Mouse (Mus musculus): ENCODE measurements around the gene Eif3d.

Gene Eif3d

GRCm38 (mm10) chr15:77981181-77981680 is 10.6 kb upstream of the Eif3d start:
- Histone ChIP-seq H3K4me3 (replicated peaks; ENCODE audit: low read length) (no peak overlapping the region), H3K9me3 (ENCODE audit: low read length) (no peaks in the 10 kb centered on the region), H3K27me3 (ENCODE audit: insufficient read depth, low read length) (peaks cover 22% of the 10 kb centered on the region), H3K36me3 (ENCODE audit: insufficient read depth, low read length) (no peaks in the 10 kb centered on the region), H3K4me1 (replicated peaks; ENCODE audit: low read depth, low read length) (peaks cover 5% of the 10 kb centered on the region; the same call in 1 of the 2 replicates)
- no peak for TF ChIP-seq CTCF (conservative IDR thresholded peaks at IDR 0.05; ENCODE audit: low read length)

DNA sequence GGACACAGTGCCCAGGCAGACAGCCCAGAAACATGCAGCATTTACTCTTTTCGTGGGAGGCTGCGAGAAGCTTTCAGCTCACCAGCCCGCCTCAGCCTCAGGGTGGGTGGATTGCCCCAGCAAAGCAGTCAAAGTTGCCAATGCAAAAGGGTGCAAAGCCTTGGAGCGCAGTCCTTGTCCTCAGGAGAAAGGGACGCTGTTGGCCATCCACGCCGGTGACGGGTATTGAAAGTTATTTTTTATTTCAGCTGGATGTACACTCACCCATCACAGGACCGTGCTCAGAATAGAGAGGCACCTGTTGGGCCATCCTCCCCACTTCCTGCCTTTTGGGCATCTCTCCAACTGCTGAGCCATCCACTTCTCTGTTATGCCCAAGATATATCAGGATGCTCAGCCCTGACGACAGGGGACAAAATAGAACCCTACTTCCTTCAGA is 8.8 kb upstream of the Eif3d start:
- TF ChIP-seq NANOG (IDR thresholded peaks at IDR 0.05; ENCODE audit: borderline replicate concordance, low read length) (no peak), CTCF (conservative IDR thresholded peaks at IDR 0.05; ENCODE audit: low read length) (no peak)

DNA sequence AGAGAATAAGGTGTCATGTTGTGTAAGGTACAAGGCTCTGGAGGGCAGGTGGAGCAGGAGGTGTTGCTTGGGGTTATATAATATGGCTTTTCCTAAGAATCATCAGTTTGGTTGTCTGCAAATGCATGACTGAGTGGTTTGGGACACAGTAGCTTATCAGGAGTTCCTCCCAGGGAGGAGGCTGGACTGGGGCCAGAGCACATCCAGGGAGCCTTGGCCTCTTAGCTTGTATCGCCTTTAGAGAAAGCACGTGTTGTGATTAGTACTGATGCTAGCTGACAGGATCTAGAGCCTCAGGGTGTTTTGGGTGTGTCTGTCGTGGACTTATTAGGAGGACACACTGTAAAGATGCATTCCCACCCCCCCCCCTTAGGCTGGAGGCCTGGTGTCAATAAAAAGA is 7.0 kb upstream of the Eif3d start:
- peaks cover 8% of the 10 kb centered on the region for H3K4me1 ChIP-seq (replicated peaks; ENCODE audit: low read depth, low read length)
- no peak overlapping the region for H3K4me3 ChIP-seq (replicated peaks; ENCODE audit: low read length)
- H3K36me3 ChIP-seq (ENCODE audit: insufficient read depth, low read length): no peaks in the 10 kb centered on the region
- H3K9me3 ChIP-seq (ENCODE audit: low read length): no peaks in the 10 kb centered on the region
- peaks cover 4% of the 10 kb centered on the region; the same call in 1 of the 2 replicates for H3K27me3 ChIP-seq (ENCODE audit: insufficient read depth, low read length)
- TF ChIP-seq CTCF (conservative IDR thresholded peaks at IDR 0.05; ENCODE audit: low read length) (no peak), NANOG (IDR thresholded peaks at IDR 0.05; ENCODE audit: borderline replicate concordance, low read length) (no peak), POU5F1 (IDR thresholded peaks at IDR 0.05; ENCODE audit: borderline replicate concordance, low read length) (no peak)

More for the DNA sequence above, 8.8 kb upstream of the Eif3d start:
- Histone ChIP-seq H3K4me3 (replicated peaks; ENCODE audit: low read length) (no peak overlapping the region), H3K36me3 (ENCODE audit: insufficient read depth, low read length) (no peaks in the 10 kb centered on the region), H3K27me3 (ENCODE audit: insufficient read depth, low read length) (peaks cover 11% of the 10 kb centered on the region), H3K9me3 (ENCODE audit: low read length) (no peaks in the 10 kb centered on the region), H3K4me1 (replicated peaks; ENCODE audit: low read depth, low read length) (peaks cover 5% of the 10 kb centered on the region; the same call in 1 of the 2 replicates)

GRCm38 (mm10) chr15:77974165-77974841 is 3.7 kb upstream of the Eif3d start:
- no peaks in the 10 kb centered on the region for H3K27me3 ChIP-seq (ENCODE audit: insufficient read depth, low read length)
- no peak overlapping the region for H3K4me3 ChIP-seq (replicated peaks; ENCODE audit: low read length)
- TF ChIP-seq CTCF (conservative IDR thresholded peaks at IDR 0.05; ENCODE audit: low read length): no peak
- no peak for TF ChIP-seq POU5F1 (IDR thresholded peaks at IDR 0.05; ENCODE audit: borderline replicate concordance, low read length)
- TF ChIP-seq NANOG (IDR thresholded peaks at IDR 0.05; ENCODE audit: borderline replicate concordance, low read length): no peak
- H3K4me1 ChIP-seq (replicated peaks; ENCODE audit: low read depth, low read length): peaks cover 23% of the 10 kb centered on the region
- no peaks in the 10 kb centered on the region for H3K9me3 ChIP-seq (ENCODE audit: low read length)
- peaks cover 1% of the 10 kb centered on the region for H3K36me3 ChIP-seq (ENCODE audit: insufficient read depth, low read length)

DNA sequence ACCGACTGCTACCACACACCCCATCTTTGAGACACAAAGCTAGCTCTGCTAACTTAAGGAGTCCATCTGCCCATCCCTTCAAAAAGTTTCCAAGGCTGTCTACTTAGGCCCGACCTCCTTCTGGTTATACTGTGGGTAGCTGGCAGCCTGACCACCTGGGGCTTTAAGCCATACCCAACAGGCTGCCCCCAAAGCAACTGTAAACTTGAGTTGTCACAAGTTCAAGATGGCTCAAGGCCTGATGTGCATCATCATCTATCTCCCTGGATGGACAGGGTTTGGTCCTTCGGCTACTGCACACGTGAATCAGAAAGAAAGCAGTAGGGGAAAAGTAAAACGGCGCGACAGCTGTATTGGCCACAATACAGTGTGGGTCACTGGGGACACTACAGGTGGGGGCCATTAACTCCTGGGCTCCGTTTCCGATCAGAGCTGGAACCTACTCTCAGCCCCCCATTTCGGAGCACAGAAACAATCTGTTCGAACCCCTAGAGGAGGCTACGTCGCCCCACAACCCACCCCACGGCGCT is 608 bp downstream of the Eif3d start:
- Histone ChIP-seq H3K27me3 (ENCODE audit: insufficient read depth, low read length) (no peaks in the 10 kb centered on the region), H3K9me3 (ENCODE audit: low read length) (no peaks in the 10 kb centered on the region), H3K4me3 (replicated peaks; ENCODE audit: low read length) (peak overlapping the region; percentile 99), H3K4me1 (replicated peaks; ENCODE audit: low read depth, low read length) (peaks cover 63% of the 10 kb centered on the region), H3K36me3 (ENCODE audit: insufficient read depth, low read length) (peaks cover 44% of the 10 kb centered on the region)
- TF ChIP-seq NANOG (IDR thresholded peaks at IDR 0.05; ENCODE audit: borderline replicate concordance, low read length): no peak
- no peak for TF ChIP-seq CTCF (conservative IDR thresholded peaks at IDR 0.05; ENCODE audit: low read length)
- no peak for TF ChIP-seq POU5F1 (IDR thresholded peaks at IDR 0.05; ENCODE audit: borderline replicate concordance, low read length)

- no peaks in the 10 kb centered on the region for H3K9me3 ChIP-seq (ENCODE audit: low read length)
- TF ChIP-seq NANOG (IDR thresholded peaks at IDR 0.05; ENCODE audit: borderline replicate concordance, low read length): no peak
- no peak; the same call in 1 of the 2 replicates for TF ChIP-seq CTCF (conservative IDR thresholded peaks at IDR 0.05; ENCODE audit: low read length)
- no peak for TF ChIP-seq POU5F1 (IDR thresholded peaks at IDR 0.05; ENCODE audit: borderline replicate concordance, low read length)
- H3K4me3 ChIP-seq (replicated peaks; ENCODE audit: low read length): no peak overlapping the region
- peaks cover 79% of the 10 kb centered on the region for H3K4me1 ChIP-seq (replicated peaks; ENCODE audit: low read depth, low read length)
- H3K27me3 ChIP-seq (ENCODE audit: insufficient read depth, low read length): no peaks in the 10 kb centered on the region
- H3K36me3 ChIP-seq (ENCODE audit: insufficient read depth, low read length): peaks cover 93% of the 10 kb centered on the region
Observed at GRCm38 (mm10) chr15:77965117-77965528, 5.5 kb downstream of the Eif3d start.

DNA sequence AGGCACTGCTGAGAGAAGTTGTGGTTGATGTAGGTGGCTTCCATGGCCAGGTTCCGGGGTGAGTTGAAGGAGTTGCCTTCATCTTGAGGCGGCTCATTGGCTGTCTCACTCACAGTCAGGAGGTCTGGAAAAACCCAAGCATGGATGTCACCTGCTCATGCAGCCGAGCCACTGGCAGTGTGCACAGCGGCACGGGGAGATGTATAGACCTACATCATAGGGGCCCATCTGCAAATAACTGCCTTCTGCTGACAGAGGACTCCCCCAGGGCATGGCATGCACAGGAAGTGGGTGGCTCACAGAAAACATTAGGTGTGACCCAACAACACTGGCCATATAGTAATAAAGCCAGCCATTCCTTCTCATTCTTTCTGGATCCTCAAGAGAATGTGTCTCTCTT is 8.2 kb downstream of the Eif3d start:
- no peak overlapping the region for H3K4me3 ChIP-seq (replicated peaks; ENCODE audit: low read length)

GRCm38 (mm10) chr15:77960693-77961092 is 9.9 kb downstream of the Eif3d start:
- H3K9me3 ChIP-seq (ENCODE audit: low read length): no peaks in the 10 kb centered on the region
- peaks cover 81% of the 10 kb centered on the region for H3K4me1 ChIP-seq (replicated peaks; ENCODE audit: low read depth, low read length)
- TF ChIP-seq CTCF (conservative IDR thresholded peaks at IDR 0.05; ENCODE audit: low read length) (no peak), NANOG (IDR thresholded peaks at IDR 0.05; ENCODE audit: borderline replicate concordance, low read length) (no peak), POU5F1 (IDR thresholded peaks at IDR 0.05; ENCODE audit: borderline replicate concordance, low read length) (no peak)
- no peak overlapping the region for H3K4me3 ChIP-seq (replicated peaks; ENCODE audit: low read length)
- peaks cover 81% of the 10 kb centered on the region for H3K36me3 ChIP-seq (ENCODE audit: insufficient read depth, low read length)
- H3K27me3 ChIP-seq (ENCODE audit: insufficient read depth, low read length): peaks cover 4% of the 10 kb centered on the region

More for the DNA sequence above, 8.2 kb downstream of the Eif3d start:
- Histone ChIP-seq H3K4me1 (replicated peaks; ENCODE audit: low read depth, low read length) (peaks cover 82% of the 10 kb centered on the region), H3K27me3 (ENCODE audit: insufficient read depth, low read length) (no peaks in the 10 kb centered on the region), H3K36me3 (ENCODE audit: insufficient read depth, low read length) (peaks cover 98% of the 10 kb centered on the region), H3K9me3 (ENCODE audit: low read length) (no peaks in the 10 kb centered on the region)
- no peak for TF ChIP-seq POU5F1 (IDR thresholded peaks at IDR 0.05; ENCODE audit: borderline replicate concordance, low read length)
- no peak for TF ChIP-seq CTCF (conservative IDR thresholded peaks at IDR 0.05; ENCODE audit: low read length)
- no peak for TF ChIP-seq NANOG (IDR thresholded peaks at IDR 0.05; ENCODE audit: borderline replicate concordance, low read length)
